In genomic region chr8:121697735-121698614, GRCm38 (mm10) we compare ENCODE assay signal across 8 mouse cellular contexts. TPM values are rescaled to one million over a fixed set of nuclear protein-coding genes. Genes with fewer than 3 reads are reported as not detected.
DNase-seq lines count a peak whose midpoint lies in the region; ATAC-seq lines count a peak whose summit lies in the region.

No protein-coding gene starts in this region.

- no peaks in the 10 kb centered on the region for H3K36me3 ChIP-seq in hindbrain, embryonic 13.5 days
- no peaks in the 10 kb centered on the region for H3K36me3 ChIP-seq in neural tube, embryonic 12.5 days

- ATAC-seq in hindbrain, embryonic 13.5 days (ENCODE audit: low FRiP score): peak; percentile 66
- ATAC-seq in neural tube, embryonic 12.5 days (ENCODE audit: low FRiP score, low read depth): peak; percentile 56; the same call in 1 of the 2 replicates

- H3K9me3 ChIP-seq in hindbrain, embryonic 13.5 days: no peaks in the 10 kb centered on the region
- no peaks in the 10 kb centered on the region for H3K9me3 ChIP-seq in neural tube, embryonic 12.5 days

- H3K4me1 ChIP-seq in hindbrain, embryonic 13.5 days (replicated peaks): peaks cover 14% of the 10 kb centered on the region
- H3K4me1 ChIP-seq in neural tube, embryonic 12.5 days: peaks cover 10% of the 10 kb centered on the region

- H3K4me3 ChIP-seq in hindbrain, embryonic 13.5 days: no peak overlapping the region
- no peak overlapping the region for H3K4me3 ChIP-seq in neural tube, embryonic 12.5 days

- peak overlapping the region; percentile 42 for H3K4me2 ChIP-seq in hindbrain, embryonic 13.5 days
- peak overlapping the region; percentile 48 for H3K4me2 ChIP-seq in neural tube, embryonic 12.5 days (replicated peaks)

- WGBS in hindbrain, embryonic 13.5 days: 2% methylated on average over 16 of the region's 17 CpGs
- 2% methylated on average over 16 of the region's 17 CpGs for WGBS in neural tube, embryonic 12.5 days

- no peaks in the 10 kb centered on the region for H3K27me3 ChIP-seq in hindbrain, embryonic 13.5 days
- no peaks in the 10 kb centered on the region for H3K27me3 ChIP-seq in neural tube, embryonic 12.5 days (replicated peaks)

- DNase-seq in kidney, postnatal 10 days: peak; percentile 32
- DNase-seq in kidney, postnatal 36 days: no peak
- DNase-seq in cerebellum, adult 9-11 months: peak; percentile 87
- DNase-seq in ovary, postnatal 14 days (ENCODE audit: low spot score): no peak
- DNase-seq in T-cell, adult 2 months (ENCODE audit: low spot score): no peak
- no peak for DNase-seq in adrenal gland, postnatal 10 days

- H3K9ac ChIP-seq in hindbrain, embryonic 13.5 days: peak overlapping the region; percentile 29; the same call in 1 of the 2 replicates
- H3K9ac ChIP-seq in neural tube, embryonic 12.5 days: peak overlapping the region; percentile 13; the same call in 1 of the 2 replicates

- H3K27ac ChIP-seq in hindbrain, embryonic 13.5 days: peak overlapping the region; percentile 86
- H3K27ac ChIP-seq in neural tube, embryonic 12.5 days: no peak overlapping the region

RNA-seq across cellular contexts. Expression of gene Jph3, which starts 31.4 kb away (rescaled TPM):
- polyA plus RNA-seq in hindbrain, embryonic 13.5 days (2015; fragmentation: Nextera tagmentation; extraction: Ambion mirVana): 87.0 and 90.0 TPM in 2 replicates
- 59.1 and 66.9 TPM in 2 replicates for polyA plus RNA-seq in neural tube, embryonic 12.5 days (2016; fragmentation: Nextera tagmentation; extraction: Ambion mirVana)
- 1 to 10 TPM; 2.7 to 4.6 TPM for total RNA-seq in adrenal gland, postnatal 10 days (2021)

RNA-seq across cellular contexts. Expression of gene Zcchc14, which starts 45.3 kb away (rescaled TPM):
- 27.5 and 28.3 TPM in 2 replicates for polyA plus RNA-seq in hindbrain, embryonic 13.5 days (2015; fragmentation: Nextera tagmentation; extraction: Ambion mirVana)
- polyA plus RNA-seq in neural tube, embryonic 12.5 days (2016; fragmentation: Nextera tagmentation; extraction: Ambion mirVana): 23.1 and 23.9 TPM in 2 replicates
- 10 to 100 TPM; 38.0 to 47.6 TPM for total RNA-seq in adrenal gland, postnatal 10 days (2021)

Comparison
In these comparisons a context has a peak if more than half of its experiments do, and no peak if none do; other contexts are left out.
1. DNase-seq: peak in kidney, postnatal 10 days (single experiment) and cerebellum, adult 9-11 months (single experiment); none in kidney, postnatal 36 days (0 of 2), ovary, postnatal 14 days (single experiment), T-cell, adult 2 months (single experiment) and adrenal gland, postnatal 10 days (single experiment).